Mouse (Mus musculus) left cerebral cortex, adult 2 months (tissue): ENCODE measurements at regions not wholly inside any gene's neighbourhood (a gene's known extent, or its start where the extent isn't known, plus 50 kb on each side); places are given as distances from the start of the nearest gene placed in this dataset.

Experiments
- DNase-seq, 2 experiments: peaks; one replicate each; pipeline ENCODE4 v3.0.0; 2021 to 2022; ENCODE audit warnings: low spot score in 2 of 2, mixed read lengths in 1 of 2; ENCODE audit errors: extremely low spot score in 1 of 2
- H3K27ac ChIP-seq: fragments of 200-600 bp; 2 replicates; pipeline ENCODE4 v1.8.1; 2022
- H3K4me3 ChIP-seq: fragments of 200-600 bp; 2 replicates; pipeline ENCODE4 v1.8.1; 2022
- CTCF ChIP-seq: fragments of 200-600 bp; IDR thresholded peaks from 2 replicates; pipeline ENCODE4 v1.8.1; 2022; ENCODE audit warnings: antibody characterized with exemption, mild to moderate bottlenecking, moderate library complexity
- intact Hi-C: fragments of 180-260 bp; cut with DNase I; formaldehyde crosslinking; loops from one replicate; pipeline ENCODE4 v1.15.1; 2025

DNA sequence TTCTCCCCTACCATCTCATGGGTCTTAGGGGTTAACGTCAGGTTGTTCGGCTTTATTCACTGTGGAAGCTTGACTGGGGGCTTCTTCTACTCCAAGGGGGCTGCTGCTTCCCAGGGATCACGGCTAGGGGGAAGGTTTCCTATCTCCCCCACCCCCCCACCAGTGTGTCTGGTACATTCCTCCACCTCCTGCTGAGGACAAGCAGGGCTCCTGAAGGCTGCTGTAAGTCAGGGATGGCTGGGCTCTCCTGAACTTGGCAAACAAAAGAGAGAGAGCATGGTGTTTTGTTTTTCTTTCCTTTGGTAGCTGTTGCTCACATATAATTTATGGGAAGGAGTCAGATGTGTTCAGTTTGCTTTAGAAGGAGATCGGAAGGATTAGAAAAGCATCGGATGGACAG lies 54.7 kb upstream of the Commd3 start:
- TF ChIP-seq CTCF, result no peak
- intact Hi-C loops, result no loop called here
- DNase-seq, result no peak
- Histone ChIP-seq H3K27ac (no peak overlapping the region), H3K4me3 (no peak overlapping the region)

DNA sequence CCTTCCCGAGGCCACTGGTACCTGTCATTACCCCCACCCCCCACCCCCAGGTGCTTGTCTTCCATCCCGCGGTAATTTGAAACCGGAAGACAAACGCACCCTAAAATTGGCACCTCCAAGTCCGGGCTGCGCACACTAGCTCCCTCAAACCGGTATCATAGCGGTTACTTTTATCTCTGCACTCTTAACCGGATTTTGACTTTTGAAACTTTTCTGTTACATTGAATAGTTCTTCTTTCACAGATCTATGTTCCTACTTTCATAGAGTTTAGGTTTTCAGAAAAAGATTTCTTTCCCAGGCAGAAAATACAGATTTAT lies 62.4 kb upstream of the Commd3 start:
- no peak for DNase-seq
- TF ChIP-seq CTCF, result no peak
- Histone ChIP-seq H3K27ac (no peak overlapping the region), H3K4me3 (peak overlapping the region; percentile 50)
- intact Hi-C loops, result loop anchor here (5.0 kb wide), 2 partner anchors 62 to 218 kb away; partner anchors contain the start of genes Commd3 and Dnajc1

GRCm38 (mm10) chr2:18609075-18609867 lies 62.9 kb upstream of the Commd3 start:
- Histone ChIP-seq H3K4me3 (peak overlapping the region; percentile 50), H3K27ac (peak overlapping the region; percentile 52; the same call in 1 of the 2 replicates)
- TF ChIP-seq CTCF, result no peak
- intact Hi-C loops, result loop anchor here (5.0 kb wide), 1 partner anchor 217 kb away; the partner anchor contains the start of gene Dnajc1
- DNase-seq, result no peak

- peak overlapping the region; percentile 50 for H3K4me3 ChIP-seq
- intact Hi-C loops, result loop anchor here (5.0 kb wide), 1 partner anchor 216 kb away; the partner anchor contains the start of gene Dnajc1
- no peak for TF ChIP-seq CTCF
- peak overlapping the region; percentile 52 for H3K27ac ChIP-seq
- peak; percentile 22 to 34 for DNase-seq
These were observed 63.7 kb upstream of the Commd3 start for GRCm38 (mm10) chr2:18608260-18609074.

DNA sequence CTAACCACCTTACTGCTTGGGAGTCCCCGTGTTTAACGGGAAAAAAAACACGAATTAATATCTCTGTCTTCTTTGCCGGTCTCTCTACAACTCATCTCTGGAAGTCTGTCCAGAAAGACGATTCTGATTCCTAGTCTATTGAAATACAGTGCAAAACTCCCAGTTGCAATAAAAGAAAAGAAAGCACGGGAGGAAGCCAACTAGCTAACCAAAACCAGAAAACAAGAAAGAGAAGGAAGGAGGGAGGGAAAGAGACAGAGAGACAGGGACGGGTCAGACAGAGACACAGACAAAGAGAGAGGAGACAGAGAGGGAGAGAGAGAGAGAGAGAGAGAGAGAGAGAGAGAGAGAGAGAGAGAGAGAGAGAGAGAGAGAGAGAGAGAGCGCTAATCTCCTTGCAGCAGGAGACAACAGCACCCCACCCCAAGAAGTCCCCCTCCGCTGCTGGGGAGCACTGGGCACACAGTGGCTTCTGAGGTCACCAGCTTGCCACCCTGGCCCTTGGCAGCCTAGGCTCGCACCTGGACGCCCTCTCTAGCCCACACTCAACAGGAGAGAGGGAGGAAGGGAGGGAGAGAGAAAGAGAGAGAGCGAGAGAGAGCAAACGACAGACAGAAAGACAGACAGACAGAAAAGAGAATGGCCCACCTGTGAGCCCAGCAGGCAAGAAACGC lies 64.5 kb upstream of the Commd3 start:
- no peak for DNase-seq
- H3K27ac ChIP-seq, result peak overlapping the region; percentile 52; the same call in 1 of the 2 replicates
- H3K4me3 ChIP-seq, result peak overlapping the region; percentile 50
- TF ChIP-seq CTCF, result no peak
- intact Hi-C loops, result loop anchor here (5.0 kb wide), 1 partner anchor 215 kb away; the partner anchor contains the start of gene Dnajc1

DNA sequence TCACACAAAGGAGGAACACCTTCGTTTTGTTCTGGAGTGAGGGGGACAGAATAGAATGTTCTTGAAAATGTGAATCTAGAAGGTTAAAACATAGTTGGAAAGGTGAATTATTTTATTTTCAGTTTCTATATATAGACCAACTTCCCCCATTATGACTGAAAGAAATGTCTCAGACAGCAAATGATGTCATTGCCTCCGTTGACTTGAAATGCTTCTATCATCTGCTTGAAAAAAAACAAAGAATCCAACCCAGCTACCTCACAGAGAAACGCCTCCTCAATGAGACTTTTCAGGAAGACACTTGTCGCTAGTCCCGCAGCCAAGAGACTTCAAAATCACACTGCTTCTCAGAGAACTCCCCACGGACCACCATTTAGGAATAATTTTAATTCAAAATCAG lies 65.1 kb upstream of the Commd3 start:
- H3K27ac ChIP-seq, result no peak overlapping the region
- intact Hi-C loops, result loop anchor here (5.0 kb wide), 1 partner anchor 215 kb away; the partner anchor contains the start of gene Dnajc1
- H3K4me3 ChIP-seq, result no peak overlapping the region; the same call in 1 of the 2 replicates
- no peak for TF ChIP-seq CTCF
- no peak for DNase-seq

DNA sequence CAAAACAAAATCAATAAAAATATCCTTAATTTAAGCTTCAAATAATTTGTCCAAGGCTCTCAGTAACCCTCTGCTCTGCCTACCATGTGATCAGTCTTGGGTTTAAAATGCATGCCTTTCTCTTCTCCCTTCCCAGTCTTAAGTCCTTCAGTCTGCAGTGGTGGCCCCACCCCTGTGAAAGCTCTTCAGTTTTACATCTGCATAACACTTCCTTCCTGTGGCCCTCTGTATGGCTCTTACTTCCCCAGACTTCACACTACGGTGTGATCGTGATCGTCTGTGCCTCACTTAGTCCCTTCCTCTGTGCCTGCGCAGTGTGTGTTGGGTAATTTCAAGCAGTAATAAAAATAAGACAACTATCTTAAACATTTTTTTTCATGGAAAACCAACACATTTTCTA lies 80.0 kb upstream of the Commd3 start:
- TF ChIP-seq CTCF, result no peak
- DNase-seq, result no peak
- Histone ChIP-seq H3K4me3 (no peak overlapping the region), H3K27ac (no peak overlapping the region)
- intact Hi-C loops, result no loop called here

DNA sequence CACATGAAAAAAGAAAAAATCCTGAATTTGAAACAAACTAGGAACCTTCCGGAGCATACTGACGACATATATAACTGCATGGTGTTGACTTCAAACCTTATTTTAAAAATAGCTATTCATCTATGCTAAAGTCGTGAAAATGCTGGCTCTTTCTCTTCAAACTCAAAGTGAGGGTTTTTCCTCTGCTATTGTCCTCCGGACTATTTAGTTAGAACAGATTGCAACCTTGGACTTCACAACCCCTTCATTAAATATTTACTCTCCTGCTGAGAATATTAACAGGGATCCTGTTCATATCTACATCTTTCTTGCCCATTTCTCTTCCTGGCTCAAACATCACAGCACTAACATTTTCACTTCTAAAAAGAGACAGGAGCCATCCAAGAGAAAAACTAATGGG lies 84.0 kb upstream of the Commd3 start:
- peak overlapping the region; percentile 90 for H3K4me3 ChIP-seq
- no peak for DNase-seq
- TF ChIP-seq CTCF, result no peak
- intact Hi-C loops, result loop anchor here (5.0 kb wide), 1 partner anchor 89 kb away; the partner anchor contains the start of gene Bmi1
- H3K27ac ChIP-seq, result no peak overlapping the region

- intact Hi-C loops, result loop anchor here (1.0 to 5.0 kb wide), 2 partner anchors 90 to 196 kb away; partner anchors contain the start of gene Bmi1
- Histone ChIP-seq H3K27ac (no peak overlapping the region), H3K4me3 (peak overlapping the region; percentile 90)
- TF ChIP-seq CTCF, result no peak
- DNase-seq, result no peak
These were observed 84.4 kb upstream of the Commd3 start for GRCm38 (mm10) chr2:18587746-18588231.

DNA sequence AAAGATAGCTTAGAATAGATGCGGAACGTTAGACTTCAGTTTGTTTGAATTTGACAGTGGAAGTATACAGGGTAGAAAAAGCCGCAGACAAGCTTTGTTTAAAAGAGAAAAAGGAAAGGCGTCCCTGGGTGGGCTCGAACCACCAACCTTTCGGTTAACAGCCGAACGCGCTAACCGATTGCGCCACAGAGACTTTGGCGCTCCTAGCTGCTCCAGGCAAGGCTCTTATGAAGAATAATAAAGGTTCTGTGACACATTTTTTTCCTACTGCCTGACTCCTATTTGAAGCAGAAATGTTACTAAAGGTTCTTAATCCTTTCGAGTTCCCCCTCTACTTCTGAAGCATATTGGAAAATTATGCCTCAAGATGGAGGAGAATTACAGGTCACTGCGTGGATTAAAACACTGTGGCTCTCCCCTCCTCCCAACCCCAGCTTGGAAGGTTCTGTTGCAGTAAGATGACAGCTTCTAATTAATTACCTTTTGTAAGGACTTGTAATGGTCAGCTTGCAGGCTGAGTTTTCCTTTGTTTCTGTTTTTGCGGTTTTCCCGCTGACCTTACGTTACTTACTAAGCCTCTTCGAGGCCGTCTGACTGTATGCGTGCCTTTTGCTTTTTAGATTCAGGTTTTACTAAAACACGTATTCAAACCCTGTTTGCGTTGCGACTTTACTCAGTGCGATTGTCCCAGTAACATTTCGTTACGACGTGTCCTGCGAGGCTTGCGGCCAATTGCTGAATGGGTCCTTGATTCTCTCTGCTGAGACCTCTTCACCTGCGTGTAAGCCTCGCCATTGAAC lies 85.1 kb upstream of the Commd3 start:
- TF ChIP-seq CTCF, result no peak
- Histone ChIP-seq H3K4me3 (peak overlapping the region; percentile 90), H3K27ac (peak overlapping the region; percentile 42)
- peak; percentile 88 to 93 for DNase-seq
- intact Hi-C loops, result loop anchor here (1.0 to 5.0 kb wide), 2 partner anchors 90 to 196 kb away; partner anchors contain the start of gene Bmi1
